Mouse (Mus musculus): Measurements from ENCODE around the gene Adh4.

DNA sequence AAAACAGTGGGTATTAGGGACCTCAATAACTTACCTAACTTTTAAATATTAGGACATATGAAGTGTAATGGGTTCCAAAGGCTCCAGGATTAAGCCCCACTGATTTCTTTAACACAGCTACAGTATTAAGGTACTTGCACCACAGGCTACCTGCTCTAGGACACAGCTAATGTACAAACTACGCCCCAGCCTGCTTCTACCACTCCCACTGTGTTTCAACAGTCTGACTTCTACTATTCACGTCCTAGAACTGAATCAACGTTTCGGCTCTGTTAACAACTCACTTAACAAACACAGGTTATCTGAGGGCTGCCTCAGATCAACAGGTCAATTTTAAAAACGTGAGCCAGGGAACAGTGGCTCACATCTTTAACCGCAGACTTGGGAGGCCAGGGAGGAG, 48.5 kb downstream of the Adh4 start:
- no peak for TF ChIP-seq E2F4 (IDR thresholded peaks at IDR 0.05; ENCODE audit: insufficient read depth)
- no peak for TF ChIP-seq USF1 (IDR thresholded peaks at IDR 0.05; ENCODE audit: low read depth)
- TF ChIP-seq POLR2A (IDR thresholded peaks at IDR 0.05; ENCODE audit: insufficient read length, low read depth) = no peak
- no peak for TF ChIP-seq MAX (IDR thresholded peaks at IDR 0.05; ENCODE audit: low read depth)
